ENCODE assay signal across 17 mouse cellular contexts in the genomic region with DNA sequence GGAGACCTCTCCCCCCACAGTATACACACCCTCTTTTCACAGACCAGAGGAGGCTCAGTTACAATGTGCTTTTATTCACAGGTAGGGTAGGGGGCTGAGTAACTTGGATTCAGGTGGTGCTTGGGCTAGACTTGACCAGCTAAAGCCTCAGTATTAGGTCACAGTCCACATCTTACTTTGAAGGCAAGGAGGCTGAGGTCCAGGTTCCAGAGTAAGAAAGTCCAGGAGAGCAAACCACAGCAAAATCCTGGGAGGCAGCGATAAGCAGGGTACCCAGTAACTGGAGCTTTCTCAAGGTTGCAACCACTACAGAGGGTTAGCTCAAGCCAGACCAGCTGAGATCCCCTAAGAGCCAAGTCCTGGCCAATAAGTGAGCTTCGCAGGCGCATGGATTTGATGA. TPM values are rescaled to one million over a fixed set of nuclear protein-coding genes. Genes with fewer than 3 reads are reported as not detected.
A peak's percentile ranks its signal among the peaks of the same experiment; 100 is the strongest.
DNase-seq lines count a peak whose midpoint lies in the region; ATAC-seq lines count a peak whose summit lies in the region.
"Had no signal": no experiment of that assay in that cellular context is flagged by ENCODE, and none has a peak within 500 bp of the region (broad histone marks: within the 10 kb centered on the region; RNA-seq: fewer than 3 reads in every experiment).

No protein-coding gene starts in this region.

- H3K4me1 ChIP-seq in intestine, embryonic 16.5 days (ENCODE audit: control insufficient read depth, insufficient read depth, low read length) = peaks cover 26% of the 10 kb centered on the region
- peaks cover 28% of the 10 kb centered on the region for H3K4me1 ChIP-seq in intestine, embryonic 15.5 days (replicated peaks)
- peaks cover 42% of the 10 kb centered on the region for H3K4me1 ChIP-seq in lung, embryonic 15.5 days
- H3K4me1 ChIP-seq in embryonic facial prominence, embryonic 13.5 days = peaks cover 22% of the 10 kb centered on the region
- peaks cover 34% of the 10 kb centered on the region for H3K4me1 ChIP-seq in limb, embryonic 13.5 days

- 64% methylated on average over 3 of the region's 3 CpGs for WGBS in intestine, embryonic 16.5 days
- WGBS in intestine, embryonic 15.5 days = 58% methylated on average over 3 of the region's 3 CpGs
- 55% methylated on average over 3 of the region's 3 CpGs for WGBS in lung, embryonic 15.5 days
- WGBS in embryonic facial prominence, embryonic 13.5 days = 55% methylated on average over 3 of the region's 3 CpGs
- 65% methylated on average over 3 of the region's 3 CpGs for WGBS in limb, embryonic 13.5 days

- no peaks in the 10 kb centered on the region for H3K36me3 ChIP-seq in intestine, embryonic 16.5 days (ENCODE audit: control insufficient read depth, insufficient read depth, low read length)
- no peaks in the 10 kb centered on the region for H3K36me3 ChIP-seq in intestine, embryonic 15.5 days
- no peaks in the 10 kb centered on the region for H3K36me3 ChIP-seq in lung, embryonic 15.5 days
- no peaks in the 10 kb centered on the region for H3K36me3 ChIP-seq in embryonic facial prominence, embryonic 13.5 days
- H3K36me3 ChIP-seq in limb, embryonic 13.5 days = no peaks in the 10 kb centered on the region
- H3K36me3 ChIP-seq: liver, embryonic 15.5 days had no signal

- DNase-seq in lung, postnatal 25 days (ENCODE audit: low spot score) = no peak
- DNase-seq in T-cell, adult 2 months (ENCODE audit: low spot score) = no peak
- DNase-seq in embryo, embryonic 11 days = no peak
- DNase-seq: adrenal gland, adult 8-10 months; cerebellum, adult 18-20 months; heart, postnatal 14 days; lung, postnatal 36 days; thymus, postnatal 14 days had no signal

- no peak overlapping the region for H3K4me2 ChIP-seq in intestine, embryonic 16.5 days (ENCODE audit: low read depth, low read length)
- no peak overlapping the region for H3K4me2 ChIP-seq in intestine, embryonic 15.5 days (replicated peaks)
- peak overlapping the region; percentile 34; the same call in 1 of the 2 replicates for H3K4me2 ChIP-seq in lung, embryonic 15.5 days
- H3K4me2 ChIP-seq in embryonic facial prominence, embryonic 13.5 days = peak overlapping the region; percentile 47
- H3K4me2 ChIP-seq in limb, embryonic 13.5 days (replicated peaks) = peak overlapping the region; percentile 51
- H3K4me2 ChIP-seq: heart, embryonic 11.5 days; liver, embryonic 15.5 days had no signal

- peaks cover 30% of the 10 kb centered on the region; the same call in 1 of the 2 replicates for H3K27me3 ChIP-seq in intestine, embryonic 16.5 days (replicated peaks; ENCODE audit: control insufficient read depth, insufficient read depth, low read length)
- peaks cover 38% of the 10 kb centered on the region for H3K27me3 ChIP-seq in intestine, embryonic 15.5 days (replicated peaks)
- peaks cover 64% of the 10 kb centered on the region for H3K27me3 ChIP-seq in lung, embryonic 15.5 days
- peaks cover 77% of the 10 kb centered on the region for H3K27me3 ChIP-seq in embryonic facial prominence, embryonic 13.5 days
- peaks cover 64% of the 10 kb centered on the region for H3K27me3 ChIP-seq in limb, embryonic 13.5 days

- no peak overlapping the region for H3K4me3 ChIP-seq in intestine, embryonic 16.5 days (ENCODE audit: low read length)
- H3K4me3 ChIP-seq in intestine, embryonic 15.5 days (replicated peaks) = no peak overlapping the region
- no peak overlapping the region for H3K4me3 ChIP-seq in lung, embryonic 15.5 days
- peak overlapping the region; percentile 30 for H3K4me3 ChIP-seq in embryonic facial prominence, embryonic 13.5 days
- peak overlapping the region; percentile 28; the same call in 1 of the 2 replicates for H3K4me3 ChIP-seq in limb, embryonic 13.5 days
- H3K4me3 ChIP-seq: layer of hippocampus, adult 2 months; liver, embryonic 15.5 days had no signal

- no peaks in the 10 kb centered on the region for H3K9me3 ChIP-seq in intestine, embryonic 16.5 days (ENCODE audit: control insufficient read depth, low read length)
- no peaks in the 10 kb centered on the region for H3K9me3 ChIP-seq in intestine, embryonic 15.5 days
- H3K9me3 ChIP-seq in lung, embryonic 15.5 days = no peaks in the 10 kb centered on the region
- H3K9me3 ChIP-seq in embryonic facial prominence, embryonic 13.5 days = no peaks in the 10 kb centered on the region
- H3K9me3 ChIP-seq in limb, embryonic 13.5 days = no peaks in the 10 kb centered on the region
- H3K9me3 ChIP-seq: liver, embryonic 15.5 days had no signal

- H3K9ac ChIP-seq in intestine, embryonic 16.5 days (ENCODE audit: low read depth, low read length) = no peak overlapping the region
- no peak overlapping the region for H3K9ac ChIP-seq in intestine, embryonic 15.5 days
- no peak overlapping the region for H3K9ac ChIP-seq in lung, embryonic 15.5 days
- peak overlapping the region; percentile 46; the same call in 1 of the 2 replicates for H3K9ac ChIP-seq in embryonic facial prominence, embryonic 13.5 days
- no peak overlapping the region for H3K9ac ChIP-seq in limb, embryonic 13.5 days
- H3K9ac ChIP-seq: liver, embryonic 15.5 days had no signal

- H3K27ac ChIP-seq in intestine, embryonic 16.5 days (ENCODE audit: low read length) = peak overlapping the region; percentile 14; the same call in 1 of the 2 replicates
- no peak overlapping the region for H3K27ac ChIP-seq in intestine, embryonic 15.5 days
- no peak overlapping the region for H3K27ac ChIP-seq in lung, embryonic 15.5 days
- no peak overlapping the region for H3K27ac ChIP-seq in embryonic facial prominence, embryonic 13.5 days
- no peak overlapping the region for H3K27ac ChIP-seq in limb, embryonic 13.5 days
- H3K27ac ChIP-seq: layer of hippocampus, adult 2 months; liver, embryonic 15.5 days had no signal

- 0 out of 2 replicates have a peak, but pooled peaks have one; percentile 7 for ATAC-seq in intestine, embryonic 16.5 days
- no peak for ATAC-seq in intestine, embryonic 15.5 days
- ATAC-seq in lung, embryonic 15.5 days (ENCODE audit: borderline replicate concordance, extremely low read depth, low FRiP score, low TSS enrichment) = no peak
- ATAC-seq in embryonic facial prominence, embryonic 13.5 days (ENCODE audit: insufficient number of reproducible peaks, insufficient read depth, low FRiP score, low TSS enrichment, low read depth) = no peak
- ATAC-seq in limb, embryonic 13.5 days (ENCODE audit: low FRiP score, low read depth) = no peak

RNA-seq across cellular contexts. Expression of a gene that starts 1.3 kb away (rescaled TPM):
- polyA plus RNA-seq in intestine, embryonic 16.5 days (2015; fragmentation: Nextera tagmentation; extraction: Ambion mirVana) = 1.8 and 1.9 TPM in 2 replicates
- 1.3 and 2.0 TPM in 2 replicates for polyA plus RNA-seq in intestine, embryonic 15.5 days (2015; fragmentation: Nextera tagmentation; extraction: Ambion mirVana)
- polyA plus RNA-seq in lung, embryonic 15.5 days (2015; fragmentation: Nextera tagmentation; extraction: Ambion mirVana) = 4.4 and 4.8 TPM in 2 replicates
- 8.7 and 14.3 TPM in 2 replicates for polyA plus RNA-seq in embryonic facial prominence, embryonic 13.5 days (2015; fragmentation: Nextera tagmentation; extraction: Ambion mirVana)
- 8.3 and 10.1 TPM in 2 replicates for polyA plus RNA-seq in limb, embryonic 13.5 days (2015; fragmentation: Nextera tagmentation; extraction: Ambion mirVana)
- polyA plus RNA-seq: liver, embryonic 15.5 days had no signal

RNA-seq across cellular contexts. Expression of a gene that starts 3.5 kb away (rescaled TPM):
- polyA plus RNA-seq in intestine, embryonic 16.5 days (2015; fragmentation: Nextera tagmentation; extraction: Ambion mirVana) = 18.9 and 23.3 TPM in 2 replicates
- polyA plus RNA-seq in intestine, embryonic 15.5 days (2015; fragmentation: Nextera tagmentation; extraction: Ambion mirVana) = 42.8 and 46.2 TPM in 2 replicates
- 237 and 246 TPM in 2 replicates for polyA plus RNA-seq in lung, embryonic 15.5 days (2015; fragmentation: Nextera tagmentation; extraction: Ambion mirVana)
- 34.8 and 47.1 TPM in 2 replicates for polyA plus RNA-seq in embryonic facial prominence, embryonic 13.5 days (2015; fragmentation: Nextera tagmentation; extraction: Ambion mirVana)
- polyA plus RNA-seq in limb, embryonic 13.5 days (2015; fragmentation: Nextera tagmentation; extraction: Ambion mirVana) = 16.8 and 19.8 TPM in 2 replicates
- polyA plus RNA-seq: C2C12 had no signal

RNA-seq across cellular contexts. Expression of a gene that starts 5.3 kb away (rescaled TPM):
- polyA plus RNA-seq in intestine, embryonic 16.5 days (2015; fragmentation: Nextera tagmentation; extraction: Ambion mirVana) = 19.3 and 22.8 TPM in 2 replicates
- 24.2 and 24.8 TPM in 2 replicates for polyA plus RNA-seq in intestine, embryonic 15.5 days (2015; fragmentation: Nextera tagmentation; extraction: Ambion mirVana)
- 26.8 and 28.5 TPM in 2 replicates for polyA plus RNA-seq in lung, embryonic 15.5 days (2015; fragmentation: Nextera tagmentation; extraction: Ambion mirVana)
- 10.4 and 13.1 TPM in 2 replicates for polyA plus RNA-seq in embryonic facial prominence, embryonic 13.5 days (2015; fragmentation: Nextera tagmentation; extraction: Ambion mirVana)
- 15.4 and 17.1 TPM in 2 replicates for polyA plus RNA-seq in limb, embryonic 13.5 days (2015; fragmentation: Nextera tagmentation; extraction: Ambion mirVana)

RNA-seq across cellular contexts. Expression of a gene that starts 8.8 kb away (rescaled TPM):
- 42.4 and 46.1 TPM in 2 replicates for polyA plus RNA-seq in intestine, embryonic 16.5 days (2015; fragmentation: Nextera tagmentation; extraction: Ambion mirVana)
- 43.0 and 43.2 TPM in 2 replicates for polyA plus RNA-seq in intestine, embryonic 15.5 days (2015; fragmentation: Nextera tagmentation; extraction: Ambion mirVana)
- polyA plus RNA-seq in lung, embryonic 15.5 days (2015; fragmentation: Nextera tagmentation; extraction: Ambion mirVana) = 48.3 and 49.1 TPM in 2 replicates
- polyA plus RNA-seq in embryonic facial prominence, embryonic 13.5 days (2015; fragmentation: Nextera tagmentation; extraction: Ambion mirVana) = 46.6 and 53.5 TPM in 2 replicates
- polyA plus RNA-seq in limb, embryonic 13.5 days (2015; fragmentation: Nextera tagmentation; extraction: Ambion mirVana) = 45.6 and 48.4 TPM in 2 replicates

RNA-seq across cellular contexts. Expression of a gene that starts 9.1 kb away (rescaled TPM):
- polyA plus RNA-seq in intestine, embryonic 16.5 days (2015; fragmentation: Nextera tagmentation; extraction: Ambion mirVana) = 81.0 and 87.3 TPM in 2 replicates
- 68.9 and 69.9 TPM in 2 replicates for polyA plus RNA-seq in intestine, embryonic 15.5 days (2015; fragmentation: Nextera tagmentation; extraction: Ambion mirVana)
- polyA plus RNA-seq in lung, embryonic 15.5 days (2015; fragmentation: Nextera tagmentation; extraction: Ambion mirVana) = 59.5 and 64.5 TPM in 2 replicates
- polyA plus RNA-seq in embryonic facial prominence, embryonic 13.5 days (2015; fragmentation: Nextera tagmentation; extraction: Ambion mirVana) = 64.0 and 79.4 TPM in 2 replicates
- 65.0 and 66.9 TPM in 2 replicates for polyA plus RNA-seq in limb, embryonic 13.5 days (2015; fragmentation: Nextera tagmentation; extraction: Ambion mirVana)

Comparison
In these comparisons a context has a peak if more than half of its experiments do, and no peak if none do; other contexts are left out.
1. H3K4me2 ChIP-seq: peak in lung, embryonic 15.5 days (single experiment), embryonic facial prominence, embryonic 13.5 days (single experiment) and limb, embryonic 13.5 days (single experiment); none in intestine, embryonic 16.5 days (single experiment) and intestine, embryonic 15.5 days (single experiment).
2. H3K4me3 ChIP-seq: peak in embryonic facial prominence, embryonic 13.5 days (single experiment) and limb, embryonic 13.5 days (single experiment); none in intestine, embryonic 16.5 days (single experiment), intestine, embryonic 15.5 days (single experiment) and lung, embryonic 15.5 days (single experiment).